Mouse (Mus musculus) embryonic facial prominence, embryonic 12.5 days (tissue): Measurements from ENCODE around the gene Mettl23. TPM values are rescaled to one million over a fixed set of nuclear protein-coding genes. Genes with fewer than 3 reads are reported as not detected.
"Not testable (repeated sequence)": the region's sequence is repeated elsewhere in the genome, so short reads cannot be mapped to it uniquely, and the experiment has no call there.

Source experiments
- ATAC-seq: fragments of 200-750 bp; cut with Nextera tagmentation; 2 replicates; pipeline ENCODE4 v1.8.0; 2017; ENCODE audit not compliant: insufficient number of reproducible peaks, insufficient read depth, low FRiP score, low TSS enrichment
- H3K27ac ChIP-seq: fragments of 300-500 bp; sonication (generic); 2 replicates; pipeline ENCODE4 v1.5.1; 2016; ENCODE audit warnings: mild to moderate bottlenecking
- H3K27me3 ChIP-seq: fragments of 300-500 bp; sonication (generic); 2 replicates; pipeline ENCODE4 v1.6.1; 2016; ENCODE audit warnings: mild to moderate bottlenecking, moderate library complexity
- H3K36me3 ChIP-seq: fragments of 300-500 bp; sonication (generic); 2 replicates; pipeline ENCODE4 v1.6.1; 2016; ENCODE audit warnings: mild to moderate bottlenecking
- H3K4me1 ChIP-seq: fragments of 300-500 bp; sonication (generic); 2 replicates; pipeline ENCODE4 v1.6.1; 2016
- H3K4me2 ChIP-seq: fragments of 300-500 bp; sonication (generic); replicated peaks from 2 replicates; pipeline ENCODE4 v1.6.1; 2016; ENCODE audit warnings: mild to moderate bottlenecking, moderate library complexity
- H3K4me3 ChIP-seq: fragments of 300-500 bp; sonication (generic); 2 replicates; pipeline ENCODE4 v1.5.1; 2016; ENCODE audit warnings: mild to moderate bottlenecking
- H3K9ac ChIP-seq: fragments of 300-500 bp; sonication (generic); 2 replicates; pipeline ENCODE4 v1.6.1; 2016; ENCODE audit warnings: mild to moderate bottlenecking, moderate library complexity
- H3K9me3 ChIP-seq: fragments of 300-500 bp; sonication (generic); 2 replicates; pipeline ENCODE4 v1.6.1; 2016; ENCODE audit warnings: mild to moderate bottlenecking, moderate library complexity
- WGBS: fragments of 180-500 bp; shearing (Covaris S2); methylation state at CpG from one replicate; pipeline ENCODE4 v1.1.7; 2016; 5-methylcytosine and 5-hydroxymethylcytosine counted together
- polyA plus RNA-seq: library from polyadenylated mRNA; unstranded; fragments of >200 nt; fragmentation: Nextera tagmentation; extraction: Ambion mirVana; gene quantifications from 2 replicates; pipeline ENCODE4 v1.2.1, GENCODE M21; 2016

Mettl23 gene
- polyA plus RNA-seq, 1 experiment from 2014 or later = 63.7 TPM

- Histone ChIP-seq H3K4me3 (no peak overlapping the region), H3K4me1 (peaks cover 23% of the 10 kb centered on the region; the same call in 1 of the 2 replicates), H3K9me3 (no peaks in the 10 kb centered on the region), H3K4me2 (no peak overlapping the region), H3K27me3 (no peaks in the 10 kb centered on the region), H3K36me3 (no peaks in the 10 kb centered on the region), H3K9ac (no peak overlapping the region), H3K27ac (no peak overlapping the region)
- ATAC-seq = no peak
- WGBS = 70% methylated on average over 13 of the region's 13 CpGs
Observed at GRCm38 (mm10) chr11:116821057-116821940, 21.8 kb upstream of the Mettl23 start.

- 66% methylated on average over 10 of the region's 10 CpGs for WGBS
- Histone ChIP-seq H3K4me1 (peaks cover 25% of the 10 kb centered on the region), H3K9ac (no peak overlapping the region)
Observed at GRCm38 (mm10) chr11:116822215-116822614, 20.9 kb upstream of the Mettl23 start.

DNA sequence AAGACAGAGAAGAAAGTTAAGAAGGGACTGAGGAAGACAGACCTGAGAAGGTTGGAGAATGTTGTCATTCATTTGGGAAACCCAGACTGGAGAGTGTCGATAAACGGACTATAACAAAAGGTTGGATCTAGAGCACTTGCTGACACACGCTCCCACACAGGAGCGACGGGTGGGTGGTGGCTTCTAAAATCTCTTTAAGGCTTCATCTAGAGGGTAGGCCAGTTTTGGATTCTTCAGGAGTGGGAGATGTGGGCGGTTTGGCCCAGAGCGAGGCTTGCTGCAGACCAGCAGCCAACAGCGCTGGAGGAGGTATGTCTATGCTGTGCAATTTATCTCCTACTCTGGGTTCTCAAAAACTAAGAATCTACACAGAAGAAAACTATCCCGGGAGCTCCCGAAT is 20.5 kb upstream of the Mettl23 start:
- H3K4me1 ChIP-seq = peaks cover 27% of the 10 kb centered on the region

More at GRCm38 (mm10) chr11:116822215-116822614, 20.9 kb upstream of the Mettl23 start:
- no peak for ATAC-seq
- H3K27me3 ChIP-seq = no peaks in the 10 kb centered on the region
- no peak overlapping the region for H3K4me3 ChIP-seq
- H3K27ac ChIP-seq = no peak overlapping the region
- no peaks in the 10 kb centered on the region for H3K9me3 ChIP-seq
- no peaks in the 10 kb centered on the region for H3K36me3 ChIP-seq
- H3K4me2 ChIP-seq = no peak overlapping the region

DNA sequence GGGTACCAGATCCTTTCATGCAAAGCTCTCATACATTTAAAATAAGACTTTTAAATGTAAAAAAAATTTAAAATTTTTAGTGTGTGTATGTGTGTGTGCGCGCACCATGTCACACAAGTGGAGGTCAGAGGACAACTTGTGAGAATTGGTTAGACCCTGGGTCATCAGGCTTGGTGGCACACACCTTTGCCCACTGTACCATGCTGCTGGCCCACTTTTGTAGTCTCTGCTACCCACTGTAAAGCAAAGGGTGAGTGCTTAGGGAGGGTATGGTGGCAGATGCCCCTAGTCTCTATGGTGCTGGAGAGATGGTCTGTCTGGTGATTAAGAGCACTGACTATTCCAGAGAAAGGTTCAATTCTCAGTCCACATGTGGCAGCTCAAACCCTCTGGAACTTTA is 19.8 kb upstream of the Mettl23 start:
- ATAC-seq = no peak
- no peaks in the 10 kb centered on the region for H3K36me3 ChIP-seq
- no peak overlapping the region for H3K9ac ChIP-seq
- H3K27ac ChIP-seq = no peak overlapping the region
- peaks cover 29% of the 10 kb centered on the region for H3K4me1 ChIP-seq
- H3K27me3 ChIP-seq = no peaks in the 10 kb centered on the region
- H3K9me3 ChIP-seq = no peaks in the 10 kb centered on the region
- WGBS = 96% methylated on average over 2 of the region's 2 CpGs
- no peak overlapping the region for H3K4me2 ChIP-seq
- H3K4me3 ChIP-seq = no peak overlapping the region

More for the DNA sequence above, 20.5 kb upstream of the Mettl23 start:
- Histone ChIP-seq H3K27ac (no peak overlapping the region), H3K9ac (no peak overlapping the region), H3K9me3 (no peaks in the 10 kb centered on the region), H3K4me2 (no peak overlapping the region), H3K36me3 (no peaks in the 10 kb centered on the region), H3K27me3 (no peaks in the 10 kb centered on the region), H3K4me3 (no peak overlapping the region)
- no peak for ATAC-seq
- WGBS = 94% methylated on average over 10 of the region's 10 CpGs

GRCm38 (mm10) chr11:116823885-116824284 is 19.2 kb upstream of the Mettl23 start:
- not testable (repeated sequence) for H3K4me3 ChIP-seq, H3K36me3 ChIP-seq, H3K27ac ChIP-seq, ATAC-seq, H3K4me2 ChIP-seq, H3K27me3 ChIP-seq, H3K9ac ChIP-seq, H3K9me3 ChIP-seq
- WGBS = 94% methylated on average over 10 of the region's 10 CpGs
- peaks cover 26% of the 10 kb centered on the region for H3K4me1 ChIP-seq

DNA sequence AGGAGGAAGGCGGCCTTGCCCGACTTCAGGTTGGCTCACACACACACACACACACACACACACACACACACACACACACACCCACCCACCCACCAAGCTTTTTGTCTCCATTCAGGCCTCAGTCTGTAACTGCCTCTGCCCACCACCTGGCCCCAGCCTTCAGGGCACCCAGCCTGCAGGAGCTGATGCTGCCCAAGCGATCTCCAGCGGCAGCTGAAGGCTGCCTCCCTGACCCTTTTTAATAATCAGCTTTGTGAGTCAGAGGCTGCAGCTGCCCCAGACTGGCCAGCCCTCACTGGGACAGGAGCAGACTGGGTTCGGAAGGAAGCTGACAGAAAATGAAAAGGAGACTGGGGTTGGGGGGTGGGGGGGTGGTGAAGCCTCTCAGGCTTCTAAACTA is 17.8 kb upstream of the Mettl23 start:
- Histone ChIP-seq H3K4me2 (no peak overlapping the region), H3K9me3 (no peaks in the 10 kb centered on the region), H3K9ac (no peak overlapping the region), H3K4me3 (no peak overlapping the region), H3K27me3 (no peaks in the 10 kb centered on the region), H3K27ac (no peak overlapping the region), H3K4me1 (peaks cover 23% of the 10 kb centered on the region), H3K36me3 (no peaks in the 10 kb centered on the region)
- WGBS = 51% methylated on average over 5 of the region's 5 CpGs
- ATAC-seq = no peak

GRCm38 (mm10) chr11:116826550-116827504 is 16.3 kb upstream of the Mettl23 start:
- no peaks in the 10 kb centered on the region for H3K27me3 ChIP-seq
- H3K27ac ChIP-seq = peak overlapping the region; percentile 65; the same call in 1 of the 2 replicates
- peaks cover 23% of the 10 kb centered on the region for H3K4me1 ChIP-seq
- peak overlapping the region; percentile 79 for H3K4me3 ChIP-seq
- peak overlapping the region; percentile 68 for H3K9ac ChIP-seq
- 0 out of 2 replicates have a peak, but pooled peaks cover 6% of the 10 kb centered on the region for H3K36me3 ChIP-seq
- no peak for ATAC-seq
- H3K4me2 ChIP-seq = peak overlapping the region; percentile 88
- H3K9me3 ChIP-seq = no peaks in the 10 kb centered on the region
- WGBS = 23% methylated on average over 17 of the region's 17 CpGs

GRCm38 (mm10) chr11:116827534-116828165 is 15.4 kb upstream of the Mettl23 start, which contains the start of gene Mxra7:
Gene Mxra7, minus strand, starts transcription at chr11:116828046.
- H3K27me3 ChIP-seq = no peaks in the 10 kb centered on the region
- 0 out of 2 replicates have a peak, but pooled peaks cover 7% of the 10 kb centered on the region for H3K36me3 ChIP-seq
- peak; percentile 7; the same call in 1 of the 2 replicates for ATAC-seq
- peaks cover 27% of the 10 kb centered on the region for H3K4me1 ChIP-seq
- peak within 1 kb of the TSS; percentile 68 for H3K9ac ChIP-seq
- H3K4me2 ChIP-seq = peak within 1 kb of the TSS; percentile 88
- H3K27ac ChIP-seq = peak within 1 kb of the TSS; percentile 65; the same call in 1 of the 2 replicates
- H3K9me3 ChIP-seq = no peaks in the 10 kb centered on the region
- H3K4me3 ChIP-seq = peak within 1 kb of the TSS; percentile 79
- 1% methylated on average over 67 of the region's 71 CpGs for WGBS

GRCm38 (mm10) chr11:116832172-116832685 is 10.8 kb upstream of the Mettl23 start:
- no peak overlapping the region for H3K9ac ChIP-seq
- 0 out of 2 replicates have a peak, but pooled peaks cover 13% of the 10 kb centered on the region for H3K4me1 ChIP-seq

GRCm38 (mm10) chr11:116834954-116835353 is 8.1 kb upstream of the Mettl23 start:
- Histone ChIP-seq H3K4me3 (no peak overlapping the region), H3K4me1 (peaks cover 9% of the 10 kb centered on the region), H3K9me3 (no peaks in the 10 kb centered on the region), H3K4me2 (no peak overlapping the region), H3K36me3 (peaks cover 77% of the 10 kb centered on the region), H3K27ac (no peak overlapping the region), H3K27me3 (no peaks in the 10 kb centered on the region), H3K9ac (no peak overlapping the region)
- ATAC-seq = no peak
- WGBS = 89% methylated on average over 1 of the region's 1 CpGs

More at GRCm38 (mm10) chr11:116832172-116832685, 10.8 kb upstream of the Mettl23 start:
- no peaks in the 10 kb centered on the region for H3K27me3 ChIP-seq
- no peak overlapping the region for H3K4me2 ChIP-seq
- H3K4me3 ChIP-seq = no peak overlapping the region
- ATAC-seq = no peak
- no peaks in the 10 kb centered on the region for H3K9me3 ChIP-seq
- 27% methylated on average over 4 of the region's 4 CpGs for WGBS
- 0 out of 2 replicates have a peak overlapping the region, but pooled peaks have one; percentile 26 for H3K27ac ChIP-seq
- H3K36me3 ChIP-seq = peaks cover 52% of the 10 kb centered on the region

GRCm38 (mm10) chr11:116836283-116836682 is 6.8 kb upstream of the Mettl23 start:
- no peaks in the 10 kb centered on the region for H3K27me3 ChIP-seq
- H3K36me3 ChIP-seq = peaks cover 85% of the 10 kb centered on the region
- H3K4me3 ChIP-seq = no peak overlapping the region
- ATAC-seq = no peak
- peaks cover 22% of the 10 kb centered on the region for H3K4me1 ChIP-seq
- 85% methylated on average over 4 of the region's 4 CpGs for WGBS
- H3K4me2 ChIP-seq = no peak overlapping the region
- H3K9me3 ChIP-seq = no peaks in the 10 kb centered on the region
- no peak overlapping the region for H3K9ac ChIP-seq
- H3K27ac ChIP-seq = no peak overlapping the region
